Mouse (Mus musculus) lung, postnatal 4 days (tissue): ENCODE measurements around the gene Fam171a2.
"Not testable (repeated sequence)": the region's sequence is repeated elsewhere in the genome, so short reads cannot be mapped to it uniquely, and the experiment has no call there.

Experiments used
- DNase-seq, 2 experiments: peaks; one replicate each; pipeline ENCODE4 v3.0.0; 2021

Fam171a2 gene

DNA sequence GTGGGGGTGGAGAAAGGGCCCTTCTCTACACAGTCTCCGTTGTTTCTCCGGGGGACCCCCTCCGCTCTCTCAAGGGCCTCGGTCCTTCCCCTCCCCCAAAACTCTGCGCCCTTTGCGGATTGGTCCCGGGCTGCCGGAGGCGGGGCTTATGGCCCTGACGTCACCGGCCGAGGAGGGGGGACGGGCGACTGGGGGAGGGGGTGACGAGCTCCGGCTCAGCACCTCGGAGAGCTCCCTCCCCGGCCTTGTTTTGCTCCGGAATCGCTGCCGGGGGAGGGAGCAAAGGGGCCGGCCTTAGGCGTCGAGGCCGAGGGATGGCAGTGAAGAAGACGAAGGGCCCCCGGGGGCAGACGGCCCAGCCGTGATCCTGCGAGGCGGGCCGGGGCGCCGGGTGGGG lies 54.2 kb downstream of the Fam171a2 start, which contains the start of gene Rundc3a:
Gene Rundc3a (plus strand): TSS at position 166 of the 397 bp plus-strand sequence.
- peak; percentile 87 to 88 for DNase-seq

DNA sequence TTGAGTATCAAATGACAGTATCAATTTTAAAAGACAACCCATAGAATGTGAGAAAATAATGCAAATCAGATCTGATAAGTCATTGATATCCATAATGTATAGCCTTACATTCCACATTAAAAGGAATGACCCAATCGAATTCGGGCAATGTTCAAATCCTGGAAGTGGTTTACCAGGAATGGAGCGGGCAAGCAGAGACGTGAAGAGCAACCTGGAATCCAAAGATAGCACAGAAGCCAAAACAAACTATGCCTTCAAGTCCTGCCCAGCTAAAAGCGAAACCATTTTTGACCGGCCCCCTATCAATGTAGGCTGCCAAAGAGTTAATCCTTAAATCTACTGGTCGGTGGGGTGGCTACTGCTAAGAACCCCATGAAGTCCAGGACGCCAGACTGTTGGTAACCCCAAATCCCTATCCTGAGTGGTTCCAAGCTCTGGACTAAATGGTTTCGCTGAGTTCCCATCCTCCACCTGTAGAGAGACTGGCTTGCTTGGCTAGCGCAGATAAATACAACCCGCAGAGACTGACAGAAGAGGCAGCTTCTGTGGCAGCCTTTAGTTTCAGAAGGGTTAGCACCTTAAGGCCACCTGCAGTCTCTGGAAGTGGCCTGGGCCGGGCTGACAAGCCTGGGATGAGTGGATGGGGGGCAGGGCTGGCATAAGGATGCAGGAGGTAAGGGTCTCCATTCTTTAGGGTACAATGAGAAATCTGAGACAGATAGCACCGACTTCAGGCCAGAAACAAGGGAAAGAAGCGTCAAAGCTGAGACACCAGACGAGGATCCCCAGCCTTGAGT lies 54.8 kb downstream of the Fam171a2 start:
- no peak for DNase-seq

DNA sequence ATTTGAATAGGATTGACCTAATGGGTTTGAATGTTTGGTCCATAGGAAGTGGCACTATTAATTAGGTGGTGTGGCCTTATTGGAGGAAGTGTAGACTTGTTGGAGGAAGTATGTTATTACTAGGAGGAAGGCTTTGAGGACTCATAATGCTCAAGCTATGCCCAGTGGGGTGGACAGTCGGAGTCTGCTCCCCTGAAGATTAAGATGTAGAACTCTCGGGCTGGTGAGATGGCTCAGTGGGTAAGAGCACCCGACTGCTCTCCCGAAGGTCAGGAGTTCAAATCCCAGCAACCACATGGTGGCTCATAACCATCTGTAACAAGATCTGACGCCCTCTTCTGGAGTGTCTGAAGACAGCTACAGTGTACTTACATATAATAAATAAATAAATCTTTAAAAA lies 58.0 kb downstream of the Fam171a2 start:
- not testable (repeated sequence) for DNase-seq
